Mouse (Mus musculus) kidney, embryonic 16.5 days (tissue): ENCODE results near the gene Sema3a. TPM values are rescaled to one million over a fixed set of nuclear protein-coding genes. Genes with fewer than 3 reads are reported as not detected.
"Not testable (repeated sequence)": the region's sequence is repeated elsewhere in the genome, so short reads cannot be mapped to it uniquely, and the experiment has no call there.

Experiments
- ATAC-seq: fragments of 200-750 bp; cut with Nextera tagmentation; 2 replicates; pipeline ENCODE4 v1.8.0; 2017; ENCODE audit warnings: moderate TSS enrichment; ENCODE audit not compliant: low FRiP score, low TSS enrichment
- H3K27ac ChIP-seq: fragments of 300-500 bp; sonication (generic); 2 replicates; pipeline ENCODE4 v1.5.1; 2014; ENCODE audit warnings: low read length
- H3K27me3 ChIP-seq: fragments of 300-500 bp; sonication (generic); 2 replicates; pipeline ENCODE4 v1.6.1; 2014; ENCODE audit warnings: low read length, control low read depth, mixed read lengths; ENCODE audit not compliant: insufficient read depth
- H3K36me3 ChIP-seq: fragments of 300-500 bp; sonication (generic); 2 replicates; pipeline ENCODE4 v1.6.1; 2014; ENCODE audit warnings: low read length, control low read depth, mixed read lengths; ENCODE audit not compliant: insufficient read depth
- H3K4me1 ChIP-seq: fragments of 300-500 bp; sonication (generic); 2 replicates; pipeline ENCODE4 v1.6.1; 2014; ENCODE audit warnings: low read length, control low read depth, mixed read lengths; ENCODE audit not compliant: insufficient read depth
- H3K4me2 ChIP-seq: fragments of 300-500 bp; sonication (generic); replicated peaks from 2 replicates; pipeline ENCODE4 v1.6.1; 2014; ENCODE audit warnings: low read depth, low read length
- H3K4me3 ChIP-seq: fragments of 300-500 bp; sonication (generic); 2 replicates; pipeline ENCODE4 v1.5.1; 2014; ENCODE audit warnings: mild to moderate bottlenecking, low read length
- H3K9ac ChIP-seq: fragments of 300-500 bp; sonication (generic); replicated peaks from 2 replicates; pipeline ENCODE4 v1.6.1; 2014; ENCODE audit warnings: low read length
- H3K9me3 ChIP-seq: fragments of 300-500 bp; sonication (generic); 2 replicates; pipeline ENCODE4 v1.6.1; 2016; ENCODE audit warnings: low read length, control low read depth
- WGBS: fragments of 180-500 bp; shearing (Covaris S2); extraction: QIAGEN DNeasy Blood & Tissue Kit; methylation state at CpG from one replicate; pipeline ENCODE4 v1.1.7; 2014; 5-methylcytosine and 5-hydroxymethylcytosine counted together
- polyA plus RNA-seq: library from polyadenylated mRNA; unstranded; fragments of >200 nt; fragmentation: Nextera tagmentation; extraction: Ambion mirVana; gene quantifications from 2 replicates; pipeline ENCODE4 v1.2.1, GENCODE M21; 2015

Gene Sema3a
- polyA plus RNA-seq, 1 experiment from 2014 or later: 24.1 TPM

- WGBS: 82% methylated on average over 4 of the region's 4 CpGs
- Histone ChIP-seq H3K27me3 (no peaks in the 10 kb centered on the region), H3K4me3 (no peak overlapping the region), H3K9ac (no peak overlapping the region), H3K36me3 (no peaks in the 10 kb centered on the region), H3K9me3 (no peaks in the 10 kb centered on the region), H3K4me2 (no peak overlapping the region), H3K27ac (no peak overlapping the region), H3K4me1 (no peaks in the 10 kb centered on the region)
- ATAC-seq: no peak
These were observed 432.0 kb downstream of the Sema3a start for GRCm38 (mm10) chr5:13557257-13557656.

GRCm38 (mm10) chr5:13573867-13574266 lies 448.7 kb downstream of the Sema3a start:
- H3K4me1 ChIP-seq: no peaks in the 10 kb centered on the region
- no peak overlapping the region for H3K27ac ChIP-seq
- H3K27me3 ChIP-seq: no peaks in the 10 kb centered on the region
- no peak for ATAC-seq
- 91% methylated on average over 3 of the region's 3 CpGs for WGBS
- H3K36me3 ChIP-seq: 0 out of 2 replicates have a peak, but pooled peaks cover 4% of the 10 kb centered on the region
- H3K9me3 ChIP-seq: no peaks in the 10 kb centered on the region
- no peak overlapping the region for H3K9ac ChIP-seq
- H3K4me3 ChIP-seq: no peak overlapping the region
- no peak overlapping the region for H3K4me2 ChIP-seq

- Histone ChIP-seq H3K4me1 (no peaks in the 10 kb centered on the region), H3K36me3 (no peaks in the 10 kb centered on the region), H3K9me3 (no peaks in the 10 kb centered on the region), H3K27me3 (no peaks in the 10 kb centered on the region), H3K4me3 (no peak overlapping the region), H3K27ac (no peak overlapping the region), H3K4me2 (no peak overlapping the region), H3K9ac (no peak overlapping the region)
- no peak for ATAC-seq
- WGBS: 90% methylated on average over 2 of the region's 2 CpGs
These were observed 453.9 kb downstream of the Sema3a start for GRCm38 (mm10) chr5:13579123-13579522.

GRCm38 (mm10) chr5:13585559-13586207 lies 460.5 kb downstream of the Sema3a start:
- Histone ChIP-seq H3K27me3 (no peaks in the 10 kb centered on the region), H3K4me2 (no peak overlapping the region), H3K36me3 (no peaks in the 10 kb centered on the region), H3K27ac (no peak overlapping the region), H3K9ac (no peak overlapping the region), H3K4me1 (no peaks in the 10 kb centered on the region), H3K9me3 (no peaks in the 10 kb centered on the region), H3K4me3 (no peak overlapping the region)
- ATAC-seq: no peak

GRCm38 (mm10) chr5:13594422-13594821 lies 469.2 kb downstream of the Sema3a start:
- 60% methylated on average over 2 of the region's 2 CpGs for WGBS
- H3K36me3 ChIP-seq: 0 out of 2 replicates have a peak, but pooled peaks cover 2% of the 10 kb centered on the region
- no peaks in the 10 kb centered on the region for H3K27me3 ChIP-seq
- no peak overlapping the region for H3K27ac ChIP-seq
- no peak overlapping the region for H3K9ac ChIP-seq
- H3K4me1 ChIP-seq: no peaks in the 10 kb centered on the region
- H3K4me2 ChIP-seq: no peak overlapping the region
- H3K4me3 ChIP-seq: no peak overlapping the region
- no peaks in the 10 kb centered on the region for H3K9me3 ChIP-seq
- ATAC-seq: no peak

- no peaks in the 10 kb centered on the region for H3K36me3 ChIP-seq
- no peaks in the 10 kb centered on the region for H3K27me3 ChIP-seq
- H3K4me3 ChIP-seq: no peak overlapping the region
- 49% methylated on average over 1 of the region's 1 CpGs for WGBS
- no peak overlapping the region for H3K9ac ChIP-seq
- no peak overlapping the region for H3K27ac ChIP-seq
- H3K9me3 ChIP-seq: no peaks in the 10 kb centered on the region
- H3K4me2 ChIP-seq: no peak overlapping the region
- 0 out of 2 replicates have a peak, but pooled peaks have one; percentile 54 for ATAC-seq
- no peaks in the 10 kb centered on the region for H3K4me1 ChIP-seq
These were observed 486.4 kb downstream of the Sema3a start for GRCm38 (mm10) chr5:13611631-13612030.

GRCm38 (mm10) chr5:13612088-13612487 lies 486.9 kb downstream of the Sema3a start:
- Histone ChIP-seq H3K9ac (no peak overlapping the region), H3K36me3 (no peaks in the 10 kb centered on the region), H3K4me3 (no peak overlapping the region), H3K9me3 (no peaks in the 10 kb centered on the region), H3K27me3 (no peaks in the 10 kb centered on the region), H3K4me2 (no peak overlapping the region), H3K4me1 (no peaks in the 10 kb centered on the region), H3K27ac (peak overlapping the region; percentile 69; the same call in 1 of the 2 replicates)
- ATAC-seq: no peak
- 71% methylated on average over 2 of the region's 2 CpGs for WGBS

- H3K27ac ChIP-seq: peak overlapping the region; percentile 29; the same call in 1 of the 2 replicates
- not testable (repeated sequence) for H3K4me1 ChIP-seq, H3K36me3 ChIP-seq, H3K4me2 ChIP-seq, H3K27me3 ChIP-seq, H3K9me3 ChIP-seq, H3K4me3 ChIP-seq, H3K9ac ChIP-seq, ATAC-seq
- WGBS: 88% methylated on average over 7 of the region's 7 CpGs
These were observed 489.4 kb downstream of the Sema3a start for GRCm38 (mm10) chr5:13614575-13614974.

- no peak; the same call in 1 of the 2 replicates for ATAC-seq
- Histone ChIP-seq H3K4me1 (no peaks in the 10 kb centered on the region), H3K4me2 (no peak overlapping the region), H3K27me3 (no peaks in the 10 kb centered on the region), H3K36me3 (no peaks in the 10 kb centered on the region), H3K9ac (no peak overlapping the region), H3K27ac (peak overlapping the region; percentile 38; the same call in 1 of the 2 replicates), H3K9me3 (no peaks in the 10 kb centered on the region), H3K4me3 (no peak overlapping the region)
- WGBS: 59% methylated on average over 2 of the region's 2 CpGs
These were observed 490.7 kb downstream of the Sema3a start for GRCm38 (mm10) chr5:13615907-13616306.

- WGBS: 80% methylated on average over 7 of the region's 7 CpGs
- H3K9ac ChIP-seq: no peak overlapping the region
- no peak for ATAC-seq
These were observed 497.4 kb downstream of the Sema3a start for GRCm38 (mm10) chr5:13622578-13622977.

More at GRCm38 (mm10) chr5:13622578-13622977, 497.4 kb downstream of the Sema3a start:
- H3K4me1 ChIP-seq: no peaks in the 10 kb centered on the region
- no peak overlapping the region for H3K4me2 ChIP-seq
- no peaks in the 10 kb centered on the region for H3K27me3 ChIP-seq
- H3K4me3 ChIP-seq: no peak overlapping the region
- no peak overlapping the region for H3K27ac ChIP-seq
- H3K36me3 ChIP-seq: no peaks in the 10 kb centered on the region
- H3K9me3 ChIP-seq: no peaks in the 10 kb centered on the region
